Mouse (Mus musculus): ENCODE data around the gene Eef1akmt4. TPM values are rescaled to one million over a fixed set of nuclear protein-coding genes. Genes with fewer than 3 reads are reported as not detected.
A peak's percentile ranks its signal among the peaks of the same experiment; 100 is the strongest.

Gene Eef1akmt4
- polyA plus RNA-seq (2015; fragmentation: Nextera tagmentation; extraction: Ambion mirVana) = 13.0 and 15.0 TPM in 2 replicates

- ATAC-seq (ENCODE audit: low read depth) = peak; percentile 99
- peak within 1 kb of the TSS; percentile 68 for H3K27ac ChIP-seq (ENCODE audit: low read length)
- no peaks in the 10 kb centered on the region for H3K9me3 ChIP-seq (replicated peaks; ENCODE audit: control insufficient read depth, low read length)
- H3K36me3 ChIP-seq (ENCODE audit: control insufficient read depth, insufficient read depth) = peaks cover 4% of the 10 kb centered on the region; the same call in 1 of the 2 replicates
- peaks cover 17% of the 10 kb centered on the region for H3K4me1 ChIP-seq (ENCODE audit: control insufficient read depth, low read depth, low read length)
- H3K4me2 ChIP-seq (ENCODE audit: low read depth, low read length) = peak within 1 kb of the TSS; percentile 96
- peak within 1 kb of the TSS; percentile 70 for H3K4me3 ChIP-seq (ENCODE audit: low read depth, low read length)
- H3K9ac ChIP-seq (ENCODE audit: low read depth, low read length) = peak within 1 kb of the TSS; percentile 75
- 1% methylated on average over 41 of the region's 41 CpGs for WGBS (ENCODE audit: insufficient replicate concordance)
- H3K27me3 ChIP-seq (ENCODE audit: control insufficient read depth, insufficient read depth, low read depth, low read length) = no peaks in the 10 kb centered on the region
Observed at GRCm38 (mm10) chr16:20611357-20612227, at the start of gene Eef1akmt4, which contains the start of the genes Gm49333 and Alg3. TSS of gene Eef1akmt4 (plus strand) at chr16:20611593. TSS of gene Gm49333 (plus strand) at chr16:20611610. TSS of gene Alg3 (minus strand) at chr16:20611735.

- Histone ChIP-seq H3K27ac (ENCODE audit: low read length) (no peak overlapping the region), H3K36me3 (ENCODE audit: control insufficient read depth, insufficient read depth) (peaks cover 17% of the 10 kb centered on the region), H3K4me2 (ENCODE audit: low read depth, low read length) (no peak overlapping the region), H3K27me3 (ENCODE audit: control insufficient read depth, insufficient read depth, low read depth, low read length) (no peaks in the 10 kb centered on the region), H3K9ac (ENCODE audit: low read depth, low read length) (no peak overlapping the region), H3K4me1 (ENCODE audit: control insufficient read depth, low read depth, low read length) (no peaks in the 10 kb centered on the region), H3K9me3 (replicated peaks; ENCODE audit: control insufficient read depth, low read length) (no peaks in the 10 kb centered on the region), H3K4me3 (ENCODE audit: low read depth, low read length) (no peak overlapping the region)
- WGBS (ENCODE audit: insufficient replicate concordance) = 41% methylated on average over 1 of the region's 1 CpGs
- ATAC-seq (ENCODE audit: low read depth) = no peak
Observed at GRCm38 (mm10) chr16:20565075-20565474, 46.3 kb upstream of the Eef1akmt4 start.

- peaks cover 66% of the 10 kb centered on the region for H3K27me3 ChIP-seq (ENCODE audit: control insufficient read depth, insufficient read depth, low read depth, low read length)
- ATAC-seq (ENCODE audit: low read depth) = no peak
- peak within 1 kb of the TSS; percentile 60 for H3K4me2 ChIP-seq (ENCODE audit: low read depth, low read length)
- H3K9ac ChIP-seq (ENCODE audit: low read depth, low read length) = peak within 1 kb of the TSS; percentile 24; the same call in 1 of the 2 replicates
- WGBS (ENCODE audit: insufficient replicate concordance) = 3% methylated on average over 24 of the region's 24 CpGs
- H3K27ac ChIP-seq (ENCODE audit: low read length) = no peak within 1 kb of the TSS
- peaks cover 22% of the 10 kb centered on the region for H3K4me1 ChIP-seq (ENCODE audit: control insufficient read depth, low read depth, low read length)
- no peaks in the 10 kb centered on the region for H3K9me3 ChIP-seq (replicated peaks; ENCODE audit: control insufficient read depth, low read length)
- H3K36me3 ChIP-seq (ENCODE audit: control insufficient read depth, insufficient read depth) = no peaks in the 10 kb centered on the region
- H3K4me3 ChIP-seq (ENCODE audit: low read depth, low read length) = peak within 1 kb of the TSS; percentile 50
Observed at GRCm38 (mm10) chr16:20589366-20589938, 21.9 kb upstream of the Eef1akmt4 start, which contains the start of gene Vwa5b2. TSS of gene Vwa5b2 (plus strand) at chr16:20589471.

GRCm38 (mm10) chr16:20589939-20590679, 21.3 kb upstream of the Eef1akmt4 start:
- H3K4me2 ChIP-seq (ENCODE audit: low read depth, low read length) = peak overlapping the region; percentile 60
- peaks cover 29% of the 10 kb centered on the region for H3K4me1 ChIP-seq (ENCODE audit: control insufficient read depth, low read depth, low read length)
- no peaks in the 10 kb centered on the region for H3K36me3 ChIP-seq (ENCODE audit: control insufficient read depth, insufficient read depth)
- H3K27ac ChIP-seq (ENCODE audit: low read length) = no peak overlapping the region
- peak overlapping the region; percentile 24; the same call in 1 of the 2 replicates for H3K9ac ChIP-seq (ENCODE audit: low read depth, low read length)
- peaks cover 66% of the 10 kb centered on the region for H3K27me3 ChIP-seq (ENCODE audit: control insufficient read depth, insufficient read depth, low read depth, low read length)
- 0% methylated on average over 36 of the region's 39 CpGs for WGBS (ENCODE audit: insufficient replicate concordance)
- H3K9me3 ChIP-seq (replicated peaks; ENCODE audit: control insufficient read depth, low read length) = no peaks in the 10 kb centered on the region
- ATAC-seq (ENCODE audit: low read depth) = 0 out of 2 replicates have a peak, but pooled peaks have one; percentile 27
- peak overlapping the region; percentile 50 for H3K4me3 ChIP-seq (ENCODE audit: low read depth, low read length)

GRCm38 (mm10) chr16:20590680-20591038, 20.7 kb upstream of the Eef1akmt4 start:
- Histone ChIP-seq H3K27me3 (ENCODE audit: control insufficient read depth, insufficient read depth, low read depth, low read length) (peaks cover 66% of the 10 kb centered on the region), H3K4me3 (ENCODE audit: low read depth, low read length) (peak overlapping the region; percentile 50), H3K9ac (ENCODE audit: low read depth, low read length) (no peak overlapping the region), H3K9me3 (replicated peaks; ENCODE audit: control insufficient read depth, low read length) (no peaks in the 10 kb centered on the region), H3K4me1 (ENCODE audit: control insufficient read depth, low read depth, low read length) (peaks cover 34% of the 10 kb centered on the region), H3K27ac (ENCODE audit: low read length) (no peak overlapping the region), H3K4me2 (ENCODE audit: low read depth, low read length) (peak overlapping the region; percentile 60), H3K36me3 (ENCODE audit: control insufficient read depth, insufficient read depth) (no peaks in the 10 kb centered on the region)
- ATAC-seq (ENCODE audit: low read depth) = no peak
- WGBS (ENCODE audit: insufficient replicate concordance) = 2% methylated on average over 17 of the region's 17 CpGs

GRCm38 (mm10) chr16:20591076-20591705, 20.2 kb upstream of the Eef1akmt4 start:
- peak overlapping the region; percentile 60; the same call in 1 of the 2 replicates for H3K4me2 ChIP-seq (ENCODE audit: low read depth, low read length)
- H3K9ac ChIP-seq (ENCODE audit: low read depth, low read length) = no peak overlapping the region
- H3K27ac ChIP-seq (ENCODE audit: low read length) = no peak overlapping the region
- peaks cover 40% of the 10 kb centered on the region for H3K4me1 ChIP-seq (ENCODE audit: control insufficient read depth, low read depth, low read length)
- no peaks in the 10 kb centered on the region for H3K9me3 ChIP-seq (replicated peaks; ENCODE audit: control insufficient read depth, low read length)
- H3K36me3 ChIP-seq (ENCODE audit: control insufficient read depth, insufficient read depth) = no peaks in the 10 kb centered on the region
- 4% methylated on average over 47 of the region's 48 CpGs for WGBS (ENCODE audit: insufficient replicate concordance)
- ATAC-seq (ENCODE audit: low read depth) = no peak
- H3K27me3 ChIP-seq (ENCODE audit: control insufficient read depth, insufficient read depth, low read depth, low read length) = peaks cover 66% of the 10 kb centered on the region
- peak overlapping the region; percentile 50 for H3K4me3 ChIP-seq (ENCODE audit: low read depth, low read length)

- WGBS (ENCODE audit: insufficient replicate concordance) = 39% methylated on average over 7 of the region's 7 CpGs
- Histone ChIP-seq H3K36me3 (ENCODE audit: control insufficient read depth, insufficient read depth) (no peaks in the 10 kb centered on the region), H3K4me3 (ENCODE audit: low read depth, low read length) (no peak overlapping the region), H3K9me3 (replicated peaks; ENCODE audit: control insufficient read depth, low read length) (no peaks in the 10 kb centered on the region), H3K4me1 (ENCODE audit: control insufficient read depth, low read depth, low read length) (peaks cover 39% of the 10 kb centered on the region), H3K4me2 (ENCODE audit: low read depth, low read length) (peak overlapping the region; percentile 20; the same call in 1 of the 2 replicates), H3K27ac (ENCODE audit: low read length) (peak overlapping the region; percentile 33; the same call in 1 of the 2 replicates), H3K9ac (ENCODE audit: low read depth, low read length) (no peak overlapping the region; the same call in 1 of the 2 replicates), H3K27me3 (ENCODE audit: control insufficient read depth, insufficient read depth, low read depth, low read length) (peaks cover 39% of the 10 kb centered on the region)
- ATAC-seq (ENCODE audit: low read depth) = peak; percentile 87
Observed at GRCm38 (mm10) chr16:20595060-20595673, 16.2 kb upstream of the Eef1akmt4 start.

- 39% methylated on average over 4 of the region's 4 CpGs for WGBS (ENCODE audit: insufficient replicate concordance)
- Histone ChIP-seq H3K4me2 (ENCODE audit: low read depth, low read length) (peak overlapping the region; percentile 20; the same call in 1 of the 2 replicates), H3K27ac (ENCODE audit: low read length) (0 out of 2 replicates have a peak overlapping the region, but pooled peaks have one; percentile 33), H3K36me3 (ENCODE audit: control insufficient read depth, insufficient read depth) (no peaks in the 10 kb centered on the region), H3K4me1 (ENCODE audit: control insufficient read depth, low read depth, low read length) (peaks cover 33% of the 10 kb centered on the region), H3K9me3 (replicated peaks; ENCODE audit: control insufficient read depth, low read length) (no peaks in the 10 kb centered on the region), H3K27me3 (ENCODE audit: control insufficient read depth, insufficient read depth, low read depth, low read length) (peaks cover 33% of the 10 kb centered on the region), H3K9ac (ENCODE audit: low read depth, low read length) (no peak overlapping the region; the same call in 1 of the 2 replicates), H3K4me3 (ENCODE audit: low read depth, low read length) (no peak overlapping the region)
- peak; percentile 55 for ATAC-seq (ENCODE audit: low read depth)
Observed at GRCm38 (mm10) chr16:20595737-20596136, 15.7 kb upstream of the Eef1akmt4 start.
